Mouse (Mus musculus): ENCODE measurements around the gene Nfe2l3. TPM values are rescaled to one million over a fixed set of nuclear protein-coding genes. Genes with fewer than 3 reads are reported as not detected.

Gene Nfe2l3
- polyA plus RNA-seq, 2 experiments: 2.4 TPM

DNA sequence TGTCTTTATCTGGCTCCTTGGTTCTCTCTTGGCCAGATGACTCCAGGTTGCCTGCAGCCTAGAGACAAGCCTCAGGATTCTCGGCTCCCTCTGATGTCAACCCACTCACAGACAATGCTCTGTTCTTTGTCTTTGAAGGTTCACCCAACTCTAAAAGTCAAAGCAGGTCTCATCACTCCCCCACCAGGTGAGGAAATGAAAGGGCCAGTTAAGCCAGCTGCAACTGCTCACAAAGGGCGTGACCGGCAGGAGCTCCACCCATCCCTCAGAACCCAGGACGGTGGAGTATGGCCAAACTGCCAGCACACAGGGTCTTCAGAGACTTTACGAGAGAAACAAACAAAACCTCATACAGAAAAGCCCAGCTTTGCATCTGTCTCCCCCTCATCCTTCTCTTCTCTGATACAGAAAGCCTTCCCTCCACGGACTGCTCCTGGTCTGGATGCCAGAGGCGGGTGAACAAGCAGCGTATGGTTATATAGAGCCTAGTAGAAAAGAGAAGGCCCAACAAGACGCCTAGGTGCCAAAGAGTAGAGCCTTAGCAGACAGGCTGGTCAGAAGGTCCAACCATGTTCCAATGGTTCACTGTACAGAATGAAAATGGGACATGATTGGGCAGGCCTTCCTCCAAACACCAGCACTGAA lies 9.8 kb downstream of the Nfe2l3 start:
- no peaks in the 10 kb centered on the region for H3K27me3 ChIP-seq (ENCODE audit: control insufficient read depth, insufficient read depth, low read length)
- TF ChIP-seq POLR2A (IDR thresholded peaks at IDR 0.05; ENCODE audit: borderline replicate concordance, extremely low read depth, insufficient read depth, insufficient read length): no peak

DNA sequence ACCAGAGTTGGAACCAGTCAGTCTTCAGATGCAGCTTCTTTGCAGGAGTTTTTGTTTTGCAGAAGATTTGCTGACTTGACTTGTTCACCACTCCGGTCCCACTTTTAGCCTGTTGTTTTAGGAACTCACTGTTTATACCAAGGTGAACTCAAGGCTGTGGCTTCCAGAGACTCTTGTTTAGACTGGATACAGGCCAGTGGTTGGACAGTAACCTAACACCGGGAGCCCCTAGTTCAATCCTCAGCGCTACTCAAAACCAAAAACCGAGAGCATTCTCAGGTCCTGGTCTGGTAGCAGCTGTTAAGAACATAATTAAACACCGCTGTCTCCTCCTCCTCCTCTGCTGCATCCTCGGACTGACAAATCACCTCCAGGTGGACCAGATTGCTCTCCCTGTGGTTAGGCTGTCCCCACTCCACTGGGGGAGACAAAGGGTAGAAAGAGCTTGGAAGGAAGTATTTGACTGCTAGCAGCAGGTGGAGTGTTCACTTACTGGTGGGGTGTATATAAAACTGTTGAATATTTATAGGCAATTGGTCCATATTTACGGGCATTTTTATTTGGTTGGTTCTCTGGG lies 20.5 kb downstream of the Nfe2l3 start:
- H3K4me3 ChIP-seq (replicated peaks; ENCODE audit: low read length): no peak overlapping the region
- no peak overlapping the region for H3K27ac ChIP-seq (replicated peaks; ENCODE audit: low read depth, low read length)
- peaks cover 4% of the 10 kb centered on the region; the same call in 1 of the 2 replicates for H3K36me3 ChIP-seq (ENCODE audit: control insufficient read depth, insufficient read depth, low read length)
- H3K27me3 ChIP-seq (ENCODE audit: control insufficient read depth, insufficient read depth, low read length): no peaks in the 10 kb centered on the region
- no peaks in the 10 kb centered on the region for H3K9me3 ChIP-seq (ENCODE audit: control insufficient read depth, low read length)
- TF ChIP-seq POLR2A (IDR thresholded peaks at IDR 0.05; ENCODE audit: borderline replicate concordance, extremely low read depth, insufficient read depth, insufficient read length): no peak
- ATAC-seq (ENCODE audit: low FRiP score, low read depth) (no peak), DNase-seq (ENCODE audit: low spot score) (no peak)
- H3K4me1 ChIP-seq (ENCODE audit: control insufficient read depth, insufficient read depth, low read length): 0 out of 2 replicates have a peak, but pooled peaks cover 3% of the 10 kb centered on the region
- 29% methylated on average over 7 of the region's 7 CpGs for WGBS
- no peak overlapping the region for H3K4me2 ChIP-seq (replicated peaks; ENCODE audit: low read depth, low read length, severe bottlenecking)
- no peak overlapping the region for H3K9ac ChIP-seq (ENCODE audit: low read depth, low read length, severe bottlenecking)

More for the DNA sequence above, 9.8 kb downstream of the Nfe2l3 start:
- DNase-seq (ENCODE audit: low spot score) (no peak), ATAC-seq (ENCODE audit: low FRiP score, low read depth) (no peak)
- Histone ChIP-seq H3K4me2 (replicated peaks; ENCODE audit: low read depth, low read length, severe bottlenecking) (no peak overlapping the region), H3K27ac (replicated peaks; ENCODE audit: low read depth, low read length) (no peak overlapping the region), H3K36me3 (ENCODE audit: control insufficient read depth, insufficient read depth, low read length) (no peaks in the 10 kb centered on the region), H3K9ac (ENCODE audit: low read depth, low read length, severe bottlenecking) (no peak overlapping the region), H3K4me1 (ENCODE audit: control insufficient read depth, insufficient read depth, low read length) (peaks cover 3% of the 10 kb centered on the region; the same call in 1 of the 2 replicates), H3K9me3 (ENCODE audit: control insufficient read depth, low read length) (no peaks in the 10 kb centered on the region), H3K4me3 (replicated peaks; ENCODE audit: low read length) (no peak overlapping the region)
- 55% methylated on average over 9 of the region's 9 CpGs for WGBS

DNA sequence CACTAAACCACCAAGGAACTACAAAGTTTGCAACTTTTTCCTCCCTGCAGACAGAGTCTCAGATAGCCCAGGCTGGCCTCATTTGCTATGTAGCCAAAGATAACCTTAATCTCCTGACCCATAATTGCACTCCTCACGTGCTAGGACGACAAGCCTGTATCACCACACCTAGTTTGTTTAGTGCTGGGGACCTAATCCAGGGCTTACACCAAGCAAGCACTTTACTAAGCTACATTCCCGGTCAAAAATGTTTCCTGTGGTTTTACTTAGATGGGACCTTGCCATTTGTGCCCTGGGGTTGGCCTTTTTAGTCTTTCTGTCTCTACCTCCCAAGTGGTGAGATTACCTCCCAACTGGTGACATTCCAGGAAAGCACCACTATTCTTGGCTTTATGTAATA lies 22.5 kb downstream of the Nfe2l3 start:
- H3K36me3 ChIP-seq (ENCODE audit: control insufficient read depth, insufficient read depth, low read length): peaks cover 20% of the 10 kb centered on the region
- H3K9me3 ChIP-seq (ENCODE audit: control insufficient read depth, low read length): no peaks in the 10 kb centered on the region
- H3K4me1 ChIP-seq (ENCODE audit: control insufficient read depth, insufficient read depth, low read length): 0 out of 2 replicates have a peak, but pooled peaks cover 3% of the 10 kb centered on the region
- no peak overlapping the region for H3K4me3 ChIP-seq (replicated peaks; ENCODE audit: low read length)
- no peak for TF ChIP-seq POLR2A (IDR thresholded peaks at IDR 0.05; ENCODE audit: borderline replicate concordance, extremely low read depth, insufficient read depth, insufficient read length)
- H3K27ac ChIP-seq (replicated peaks; ENCODE audit: low read depth, low read length): peak overlapping the region; percentile 30; the same call in 1 of the 2 replicates
- WGBS: 54% methylated on average over 3 of the region's 3 CpGs
- H3K27me3 ChIP-seq (ENCODE audit: control insufficient read depth, insufficient read depth, low read length): no peaks in the 10 kb centered on the region
- no peak overlapping the region for H3K4me2 ChIP-seq (replicated peaks; ENCODE audit: low read depth, low read length, severe bottlenecking)
- no peak for ATAC-seq (ENCODE audit: low FRiP score, low read depth)
- DNase-seq (ENCODE audit: low spot score): no peak
- no peak overlapping the region for H3K9ac ChIP-seq (ENCODE audit: low read depth, low read length, severe bottlenecking)

DNA sequence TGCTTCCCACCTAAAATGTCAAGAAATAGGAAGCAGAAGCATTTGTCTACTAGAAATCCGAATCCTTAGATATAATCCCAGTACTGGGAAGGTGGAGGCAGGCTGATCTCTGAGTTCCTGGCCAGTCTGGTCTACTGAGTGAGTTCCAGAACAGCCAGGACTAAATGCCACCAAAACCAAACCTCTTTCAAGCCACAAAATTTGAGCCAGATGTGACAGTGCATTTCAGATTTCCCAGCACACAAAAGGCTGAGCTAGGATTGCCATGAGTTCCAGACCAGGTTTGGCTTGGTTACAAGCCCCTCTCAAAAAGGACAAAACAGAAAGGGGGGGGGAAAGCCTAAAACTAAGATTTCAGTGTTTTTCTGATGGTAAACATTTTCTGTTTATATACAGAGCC lies 23.7 kb downstream of the Nfe2l3 start:
- 0 out of 2 replicates have a peak, but pooled peaks cover 3% of the 10 kb centered on the region for H3K4me1 ChIP-seq (ENCODE audit: control insufficient read depth, insufficient read depth, low read length)
- H3K36me3 ChIP-seq (ENCODE audit: control insufficient read depth, insufficient read depth, low read length): peaks cover 30% of the 10 kb centered on the region
- no peak overlapping the region for H3K4me2 ChIP-seq (replicated peaks; ENCODE audit: low read depth, low read length, severe bottlenecking)
- H3K27me3 ChIP-seq (ENCODE audit: control insufficient read depth, insufficient read depth, low read length): no peaks in the 10 kb centered on the region
- no peaks in the 10 kb centered on the region for H3K9me3 ChIP-seq (ENCODE audit: control insufficient read depth, low read length)
- H3K4me3 ChIP-seq (replicated peaks; ENCODE audit: low read length): no peak overlapping the region
- no peak for ATAC-seq (ENCODE audit: low FRiP score, low read depth)
- 0 out of 2 replicates have a peak, but pooled peaks have one; percentile 20 for TF ChIP-seq POLR2A (IDR thresholded peaks at IDR 0.05; ENCODE audit: borderline replicate concordance, extremely low read depth, insufficient read depth, insufficient read length)
- H3K9ac ChIP-seq (ENCODE audit: low read depth, low read length, severe bottlenecking): no peak overlapping the region
- no peak for DNase-seq (ENCODE audit: low spot score)
- WGBS: 89% methylated on average over 1 of the region's 1 CpGs
- H3K27ac ChIP-seq (replicated peaks; ENCODE audit: low read depth, low read length): no peak overlapping the region

GRCm38 (mm10) chr6:51457283-51457682 lies 24.8 kb downstream of the Nfe2l3 start:
- no peak overlapping the region for H3K27ac ChIP-seq (replicated peaks; ENCODE audit: low read depth, low read length)
- DNase-seq (ENCODE audit: low spot score): no peak

More at GRCm38 (mm10) chr6:51457283-51457682, 24.8 kb downstream of the Nfe2l3 start:
- WGBS: 80% methylated on average over 3 of the region's 3 CpGs
- Histone ChIP-seq H3K27me3 (ENCODE audit: control insufficient read depth, insufficient read depth, low read length) (no peaks in the 10 kb centered on the region), H3K36me3 (ENCODE audit: control insufficient read depth, insufficient read depth, low read length) (peaks cover 39% of the 10 kb centered on the region), H3K9ac (ENCODE audit: low read depth, low read length, severe bottlenecking) (no peak overlapping the region), H3K4me3 (replicated peaks; ENCODE audit: low read length) (no peak overlapping the region), H3K4me1 (ENCODE audit: control insufficient read depth, insufficient read depth, low read length) (0 out of 2 replicates have a peak, but pooled peaks cover 3% of the 10 kb centered on the region), H3K4me2 (replicated peaks; ENCODE audit: low read depth, low read length, severe bottlenecking) (no peak overlapping the region), H3K9me3 (ENCODE audit: control insufficient read depth, low read length) (no peaks in the 10 kb centered on the region)
- ATAC-seq (ENCODE audit: low FRiP score, low read depth): no peak
- TF ChIP-seq POLR2A (IDR thresholded peaks at IDR 0.05; ENCODE audit: borderline replicate concordance, extremely low read depth, insufficient read depth, insufficient read length): no peak
